ENCODE assay signal across 16 mouse cellular contexts in the genomic region with DNA sequence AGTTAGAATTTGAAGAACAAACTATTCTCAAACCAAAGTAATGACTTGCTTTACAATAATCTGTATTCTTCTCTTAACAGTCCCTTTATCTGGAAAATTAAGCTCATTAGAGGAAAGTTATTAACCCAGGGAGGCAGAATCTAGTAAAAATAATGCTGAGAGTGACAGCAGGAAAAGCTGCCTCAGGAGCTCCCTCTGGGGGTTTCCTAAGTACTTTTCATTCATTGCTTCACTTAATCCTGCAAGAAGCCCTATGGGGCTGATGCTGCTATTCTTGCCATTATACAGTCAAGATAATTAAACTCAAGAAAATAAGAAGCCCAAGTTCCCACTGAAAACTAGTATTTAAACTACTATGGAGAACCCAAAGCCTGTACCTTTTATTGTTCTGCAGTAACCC.
DNase-seq lines count a peak whose midpoint lies in the region; ATAC-seq and TF ChIP-seq lines count a peak whose summit lies in the region.
"Had no signal": no experiment of that assay in that cellular context is flagged by ENCODE, and none has a peak within 500 bp of the region (broad histone marks: within the 10 kb centered on the region; RNA-seq: fewer than 3 reads in every experiment).

No protein-coding gene starts in this region.

- H3K9ac ChIP-seq in liver, adult 2 months (ENCODE audit: low read depth, low read length), result no peak overlapping the region
- H3K9ac ChIP-seq in liver, embryonic 12.5 days, result no peak overlapping the region

- no peaks in the 10 kb centered on the region for H3K4me1 ChIP-seq in liver, adult 2 months (ENCODE audit: control insufficient read depth, insufficient read depth, low read length)
- H3K4me1 ChIP-seq in liver, embryonic 12.5 days, result no peaks in the 10 kb centered on the region
- H3K4me1 ChIP-seq in E14TG2a.4 (replicated peaks; ENCODE audit: low read depth, low read length), result 0 out of 2 replicates have a peak, but pooled peaks cover 2% of the 10 kb centered on the region
- H3K4me1 ChIP-seq: forebrain, embryonic 10.5 days had no signal

- TF ChIP-seq CTCF in liver, adult 2 months (IDR thresholded peaks at IDR 0.05; ENCODE audit: low read depth, low read length), result peak; percentile 27; the same call in 1 of the 2 replicates
- peak; percentile 31; the same call in 1 of the 2 replicates for TF ChIP-seq CTCF in E14TG2a.4 (conservative IDR thresholded peaks at IDR 0.05; ENCODE audit: low read length)

- H3K36me3 ChIP-seq in liver, adult 2 months (ENCODE audit: control insufficient read depth, insufficient read depth, low read length), result no peaks in the 10 kb centered on the region
- no peaks in the 10 kb centered on the region for H3K36me3 ChIP-seq in liver, embryonic 12.5 days
- no peaks in the 10 kb centered on the region for H3K36me3 ChIP-seq in E14TG2a.4 (ENCODE audit: insufficient read depth, low read length)
- H3K36me3 ChIP-seq: forebrain, embryonic 10.5 days had no signal

- no peak overlapping the region for H3K27ac ChIP-seq in liver, adult 2 months (replicated peaks; ENCODE audit: insufficient read depth, low read depth, low read length)
- no peak overlapping the region for H3K27ac ChIP-seq in liver, embryonic 12.5 days
- H3K27ac ChIP-seq: forebrain, embryonic 10.5 days had no signal

- H3K4me3 ChIP-seq in liver, adult 2 months (ENCODE audit: insufficient read depth, low read depth, low read length), result no peak overlapping the region
- no peak overlapping the region for H3K4me3 ChIP-seq in liver, embryonic 12.5 days
- H3K4me3 ChIP-seq in E14TG2a.4 (replicated peaks; ENCODE audit: low read length), result no peak overlapping the region
- H3K4me3 ChIP-seq: forebrain, embryonic 10.5 days had no signal

- ATAC-seq in liver, embryonic 12.5 days, result no peak
- peak; percentile 62 for ATAC-seq in megakaryocyte, adult 5-6 weeks (ENCODE audit: poor library complexity, severe bottlenecking)

- no peak overlapping the region for H3K4me2 ChIP-seq in liver, embryonic 12.5 days
- H3K4me2 ChIP-seq: heart, embryonic 11.5 days had no signal

- no peaks in the 10 kb centered on the region for H3K27me3 ChIP-seq in liver, adult 2 months (ENCODE audit: control insufficient read depth, insufficient read depth, low read length)
- no peaks in the 10 kb centered on the region for H3K27me3 ChIP-seq in liver, embryonic 12.5 days (replicated peaks)
- no peaks in the 10 kb centered on the region for H3K27me3 ChIP-seq in E14TG2a.4 (ENCODE audit: insufficient read depth, low read length)

- no peaks in the 10 kb centered on the region for H3K79me2 ChIP-seq in liver, adult 2 months (ENCODE audit: control insufficient read depth, insufficient read depth, low read length)

- no peaks in the 10 kb centered on the region for H3K9me3 ChIP-seq in liver, embryonic 12.5 days (replicated peaks)
- H3K9me3 ChIP-seq in E14TG2a.4 (ENCODE audit: low read length), result no peaks in the 10 kb centered on the region
- H3K9me3 ChIP-seq: forebrain, embryonic 10.5 days had no signal

- DNase-seq in embryo, embryonic 11 days, result peak; percentile 11
- no peak for DNase-seq in embryo, embryonic 10 days (ENCODE audit: low spot score)
- peak; percentile 50 for DNase-seq in liver, adult 2 months (ENCODE audit: extremely low read depth, low read depth, low spot score)
- no peak for DNase-seq in neural tube, embryonic 10.5 days (ENCODE audit: extremely low spot score, low spot score)
- DNase-seq in layer of hippocampus, postnatal 14 days (ENCODE audit: low spot score in 2 of 2), result no peak
- DNase-seq: cerebellum, adult 11-12 months; heart, postnatal 4 days; kidney, adult 11 months; left cerebral cortex, postnatal 4 days; lung, adult 18-20 months; spleen, adult 18-20 months had no signal

- no peak for TF ChIP-seq POLR2A in liver, adult 2 months (IDR thresholded peaks at IDR 0.05; ENCODE audit: extremely low read depth, insufficient read depth, low read length)

Comparison
In these comparisons a context has a peak if more than half of its experiments do, and no peak if none do; other contexts are left out.
1. DNase-seq: peak in embryo, embryonic 11 days (single experiment) and liver, adult 2 months (single experiment); none in embryo, embryonic 10 days (single experiment), neural tube, embryonic 10.5 days (single experiment) and layer of hippocampus, postnatal 14 days (0 of 2).